Mouse (Mus musculus): Measurements from ENCODE around the gene Wdr54. TPM values are rescaled to one million over a fixed set of nuclear protein-coding genes. Genes with fewer than 3 reads are reported as not detected.

The Wdr54 gene
- total RNA-seq, 2 experiments from 2014 or later, result 25.0 to 32.0 TPM

DNA sequence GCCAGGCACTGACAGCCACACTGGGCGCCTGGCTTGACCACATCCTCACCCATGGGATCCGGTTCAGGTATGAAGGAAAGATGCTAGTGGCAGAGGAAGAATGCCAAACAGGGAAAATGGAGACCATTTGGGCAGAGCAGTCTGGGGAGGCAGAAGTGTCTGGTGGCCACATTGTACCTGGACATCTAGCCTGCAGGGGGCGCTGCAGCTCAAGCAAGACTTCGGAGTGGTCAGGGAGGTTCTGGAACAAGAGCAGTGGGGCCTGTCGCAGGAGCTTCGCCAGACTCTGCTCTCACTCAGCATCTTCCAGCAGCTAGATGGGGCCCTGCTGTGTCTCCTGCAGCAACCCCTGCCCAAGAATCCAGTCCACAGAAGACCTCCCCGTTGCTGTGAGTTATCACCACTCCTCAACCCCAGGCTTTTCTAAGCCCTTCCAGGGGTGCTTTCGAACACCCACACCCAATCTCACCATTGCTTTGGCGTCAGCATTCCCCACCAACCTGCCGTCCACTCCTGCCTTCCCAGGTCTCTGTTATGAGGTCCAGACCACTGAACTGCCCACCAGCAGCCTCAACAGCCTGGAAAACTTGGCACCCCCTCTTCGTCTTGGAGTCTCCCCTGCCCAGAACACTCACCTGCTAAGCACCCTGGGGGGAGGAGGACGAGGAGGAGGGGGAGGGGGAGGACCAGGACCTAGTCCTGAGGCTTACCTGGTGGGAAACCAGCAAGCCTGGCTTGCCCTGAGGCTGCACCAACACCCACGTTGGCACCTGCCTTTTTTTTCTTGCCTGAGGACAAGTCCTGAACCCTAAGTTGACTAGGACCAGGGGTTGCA, 48.4 kb downstream of the Wdr54 start:
- peak overlapping the region; percentile 94; the same call in 1 of the 2 replicates for H3K4me3 ChIP-seq
- peak overlapping the region; percentile 98 for H3K27ac ChIP-seq
- DNase-seq (ENCODE audit: low spot score in 2 of 2), result peak in 1 of 2 experiments; percentile 75
- peak; percentile 85 for TF ChIP-seq CTCF (conservative IDR thresholded peaks at IDR 0.05)

DNA sequence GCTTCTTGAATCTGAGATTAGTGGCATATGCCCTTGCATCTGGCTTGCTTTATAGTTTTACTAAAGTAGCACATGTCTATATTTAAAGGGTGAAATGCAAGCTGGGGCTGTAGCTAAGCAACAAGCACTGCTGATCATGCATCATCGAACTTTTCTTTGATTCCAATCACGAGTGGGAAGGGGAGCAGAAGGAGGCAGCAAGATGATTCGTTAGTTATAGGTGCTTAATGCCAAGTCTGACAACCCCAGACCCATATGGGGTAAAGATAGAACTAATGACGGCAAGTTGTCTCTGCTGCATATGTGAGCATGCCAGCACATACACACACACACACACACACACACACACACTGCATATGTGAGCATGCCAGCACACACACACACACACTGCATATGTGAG, 52.0 kb downstream of the Wdr54 start:
- Histone ChIP-seq H3K27ac (peak overlapping the region; percentile 93), H3K4me3 (no peak overlapping the region)
- peak in 1 of 2 experiments; percentile 85 for DNase-seq (ENCODE audit: low spot score in 2 of 2)
- TF ChIP-seq CTCF (conservative IDR thresholded peaks at IDR 0.05), result no peak

DNA sequence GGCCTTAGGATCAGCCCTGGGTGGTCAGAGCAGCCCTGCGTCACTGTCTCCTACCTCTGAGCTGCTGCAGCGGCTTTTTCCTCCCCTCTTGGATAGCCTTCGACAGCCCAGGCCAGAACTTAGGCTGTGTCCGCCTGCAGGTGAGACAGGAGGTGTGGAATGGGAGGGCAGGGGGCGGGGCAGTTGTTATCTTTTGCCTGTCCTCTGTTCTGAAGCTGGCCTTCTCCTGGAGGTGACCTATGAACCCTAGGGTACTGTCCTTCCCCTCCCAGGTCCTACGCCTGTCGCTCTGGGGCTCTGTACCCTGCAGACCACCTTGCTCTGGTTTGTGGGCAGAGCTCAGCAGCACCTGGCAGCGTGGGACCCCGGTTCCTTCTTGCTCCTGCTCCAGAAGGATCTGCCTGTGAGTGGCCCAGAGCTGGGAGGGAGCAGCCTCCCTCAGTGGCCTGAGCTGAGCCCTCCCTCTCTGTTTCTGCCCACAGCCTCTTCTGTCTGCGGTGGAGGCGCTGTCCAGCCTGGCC, 53.0 kb downstream of the Wdr54 start:
- TF ChIP-seq CTCF (conservative IDR thresholded peaks at IDR 0.05), result no peak
- Histone ChIP-seq H3K4me3 (peak overlapping the region; percentile 83), H3K27ac (peak overlapping the region; percentile 93)
- no peak for DNase-seq (ENCODE audit: low spot score in 2 of 2)

DNA sequence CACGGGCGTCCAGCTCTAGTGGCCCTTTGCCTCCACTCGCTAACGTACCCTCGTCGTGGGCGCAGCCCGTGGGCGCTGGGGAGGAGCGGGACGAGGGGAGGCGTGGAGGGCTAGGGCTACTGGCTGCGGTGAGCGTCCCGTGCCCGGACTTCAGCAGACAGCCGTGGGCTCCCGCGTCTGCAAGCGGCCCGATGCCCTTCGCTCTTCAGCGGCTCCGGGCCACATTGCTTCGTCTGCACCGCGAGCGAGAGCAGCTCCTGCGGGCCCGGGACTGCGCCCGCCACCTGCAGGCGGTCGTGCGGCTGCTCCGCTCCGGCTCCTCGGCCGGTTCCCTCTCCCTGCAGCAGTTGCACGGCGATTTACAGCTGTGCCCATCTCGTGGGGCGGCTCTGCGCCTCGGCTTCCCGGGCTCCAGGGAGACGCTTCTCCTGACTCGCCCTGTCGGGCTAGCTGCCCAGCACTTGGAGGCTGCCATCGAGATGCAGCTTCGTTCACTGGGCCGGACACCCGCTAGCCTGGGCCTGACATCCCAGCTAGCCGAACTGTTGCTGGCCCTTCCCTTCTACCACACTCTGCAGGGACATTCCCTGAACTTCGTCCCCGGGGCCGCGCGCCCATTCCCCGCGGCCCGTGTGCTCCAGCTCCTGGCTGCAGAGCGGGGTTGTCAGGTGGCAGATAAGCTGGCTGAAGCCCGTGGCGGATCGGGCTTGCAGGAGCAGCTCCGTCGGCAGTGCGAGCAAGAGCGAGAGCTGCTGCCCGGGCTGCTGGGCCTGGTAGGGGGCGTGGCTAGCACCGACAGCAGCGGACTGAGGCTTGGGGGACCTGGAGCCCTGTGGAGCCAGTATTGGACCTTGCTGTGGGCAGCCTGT, 54.3 kb downstream of the Wdr54 start:
- peak; percentile 63 for TF ChIP-seq CTCF (conservative IDR thresholded peaks at IDR 0.05)
- peak in 1 of 2 experiments; percentile 59 for DNase-seq (ENCODE audit: low spot score in 2 of 2)
- peak overlapping the region; percentile 93 for H3K27ac ChIP-seq
- peak overlapping the region; percentile 83 for H3K4me3 ChIP-seq

DNA sequence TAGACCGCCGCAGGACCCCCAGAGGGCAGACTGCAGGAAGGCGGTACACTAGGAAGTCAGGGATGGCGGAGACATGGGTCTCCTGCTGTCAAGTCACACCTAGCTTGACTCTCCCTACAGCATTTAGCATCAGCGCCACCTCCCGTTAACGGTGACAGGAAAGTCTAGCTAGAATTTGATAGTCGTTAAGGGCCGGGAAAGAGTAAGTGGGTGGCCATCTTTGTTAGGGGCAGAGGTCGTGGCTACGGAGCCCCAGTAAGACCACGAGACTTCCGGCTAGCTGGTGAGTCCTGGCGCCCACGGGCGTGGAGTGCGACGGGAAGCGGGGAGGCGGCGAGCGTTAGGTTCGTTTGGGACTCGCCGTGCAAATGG, 54.9 kb downstream of the Wdr54 start, which contains the start of the genes Ccdc142 and Gm42688:
Gene Ccdc142 (plus strand): TSS at position 286 of the 372 bp plus-strand sequence.
Gene Gm42688 (plus strand): TSS at position 302 of the 372 bp plus-strand sequence.
- H3K27ac ChIP-seq, result peak within 1 kb of the TSS; percentile 93
- peak; percentile 71 for TF ChIP-seq CTCF (conservative IDR thresholded peaks at IDR 0.05)
- peak within 1 kb of the TSS; percentile 83 for H3K4me3 ChIP-seq
- DNase-seq (ENCODE audit: low spot score in 2 of 2), result peak; percentile 82 to 90

Other genes with a start within 250 kb of the Wdr54 start
- 10 to 100 TPM; 41.0 to 44.0 TPM for gene Sema4f, start 216.6 kb downstream of the Wdr54 start, total RNA-seq (2021)
- not detected for gene M1ap, start 209.5 kb downstream of the Wdr54 start, total RNA-seq (2021)
- gene Dok1, start 122.9 kb downstream of the Wdr54 start, total RNA-seq (2021), result 1 to 10 TPM; 3.2 to 3.3 TPM
- 1 to 10 TPM; 2.4 to 3.5 TPM for gene Loxl3, start 122.2 kb downstream of the Wdr54 start, total RNA-seq (2021)
- 100 to 1,000 TPM; 131 to 133 TPM for gene Aup1, start 101.9 kb downstream of the Wdr54 start, total RNA-seq (2021)
- gene Htra2, start 101.1 kb downstream of the Wdr54 start, total RNA-seq (2021), result 10 to 100 TPM; 52.9 to 54.5 TPM
- gene Dqx1, start 98.6 kb downstream of the Wdr54 start, total RNA-seq (2021), result under 1 TPM; 0.69 to 0.79 TPM
- not detected for gene Tlx2, start 86.1 kb downstream of the Wdr54 start, total RNA-seq (2021)
- 10 to 100 TPM; 36.3 to 37.5 TPM for gene Pcgf1, start 78.5 kb downstream of the Wdr54 start, total RNA-seq (2021)
- gene Lbx2, start 70.0 kb downstream of the Wdr54 start, total RNA-seq (2021), result under 1 TPM in 1 of 2 experiments, not detected in 1; 0.86 TPM
- gene Ccdc142, start 54.8 kb downstream of the Wdr54 start, total RNA-seq (2021), result 1 to 10 TPM; 7.7 to 9.1 TPM
- 1 to 10 TPM; 8.5 to 9.5 TPM for gene Gm42688, start 54.8 kb downstream of the Wdr54 start, total RNA-seq (2021)
- 10 to 100 TPM; 64.9 to 67.4 TPM for gene Mrpl53, start 47.4 kb downstream of the Wdr54 start, total RNA-seq (2021)
- 10 to 100 TPM; 24.0 to 26.4 TPM for gene Mogs, start 40.9 kb downstream of the Wdr54 start, total RNA-seq (2021)
- 10 to 100 TPM; 55.9 to 56.1 TPM for gene Wbp1, start 34.8 kb downstream of the Wdr54 start, total RNA-seq (2021)
- gene Ino80b, start 31.0 kb downstream of the Wdr54 start, total RNA-seq (2021), result 10 to 100 TPM; 22.3 to 25.4 TPM
- 10 to 100 TPM; 80.0 to 84.0 TPM for gene Rtkn, start 20.9 kb downstream of the Wdr54 start, total RNA-seq (2021)
- gene 1700003E16Rik, start within 50 bp of the Wdr54 start, total RNA-seq (2021), result 10 to 100 TPM; 21.8 to 21.9 TPM
- gene Dctn1, start 9.5 kb upstream of the Wdr54 start, total RNA-seq (2021), result 100 to 1,000 TPM; 400 to 422 TPM
- under 1 TPM; 0.44 to 0.98 TPM for gene Slc4a5, start 63.4 kb upstream of the Wdr54 start, total RNA-seq (2021)
- 1 to 10 TPM; 5.8 to 7.1 TPM for gene Mthfd2, start 169.5 kb upstream of the Wdr54 start, total RNA-seq (2021)
- 10 to 100 TPM; 16.2 to 22.2 TPM for gene Mob1a, start 169.6 kb upstream of the Wdr54 start, total RNA-seq (2021)
- gene Bola3, start 192.8 kb upstream of the Wdr54 start, total RNA-seq (2021), result 10 to 100 TPM; 46.0 to 49.4 TPM